Mouse (Mus musculus): ENCODE results near the gene Evi2b. TPM values are rescaled to one million over a fixed set of nuclear protein-coding genes. Genes with fewer than 3 reads are reported as not detected.

The Evi2b gene
- polyA plus RNA-seq, 1 experiment: 95.6 TPM

GRCm38 (mm10) chr11:79527015-79527738 is 3.6 kb upstream of the Evi2b start:
- H3K27ac ChIP-seq (ENCODE audit: control insufficient read depth, insufficient read depth, low read length): peak overlapping the region; percentile 77
- H3K36me3 ChIP-seq (ENCODE audit: control insufficient read depth, insufficient read depth, low read length): no peaks in the 10 kb centered on the region
- no peak for TF ChIP-seq CTCF (IDR thresholded peaks at IDR 0.05; ENCODE audit: borderline replicate concordance, control insufficient read depth, extremely low read depth, insufficient read depth, low read length, poor library complexity)
- no peak for TF ChIP-seq POLR2A (IDR thresholded peaks at IDR 0.05; ENCODE audit: control insufficient read depth, extremely low read depth, insufficient read depth, low read length, poor library complexity)
- H3K4me3 ChIP-seq (ENCODE audit: control insufficient read depth, insufficient read depth, low read length): no peak overlapping the region
- H3K27me3 ChIP-seq (ENCODE audit: control insufficient read depth, insufficient read depth, low read length): no peaks in the 10 kb centered on the region
- H3K4me1 ChIP-seq (replicated peaks; ENCODE audit: control insufficient read depth, insufficient read depth, low read length): peaks cover 30% of the 10 kb centered on the region
- DNase-seq: no peak
- 24% methylated on average over 15 of the region's 15 CpGs for WGBS

- no peak overlapping the region for H3K27ac ChIP-seq (ENCODE audit: control insufficient read depth, insufficient read depth, low read length)
Observed at GRCm38 (mm10) chr11:79526549-79526948, 3.0 kb upstream of the Evi2b start.

GRCm38 (mm10) chr11:79524310-79524575 is 681 bp upstream of the Evi2b start:
- no peaks in the 10 kb centered on the region for H3K36me3 ChIP-seq (ENCODE audit: control insufficient read depth, insufficient read depth, low read length)
- no peak overlapping the region for H3K4me3 ChIP-seq (ENCODE audit: control insufficient read depth, insufficient read depth, low read length)
- peaks cover 28% of the 10 kb centered on the region for H3K4me1 ChIP-seq (replicated peaks; ENCODE audit: control insufficient read depth, insufficient read depth, low read length)
- 7% methylated on average over 1 of the region's 1 CpGs for WGBS
- peak overlapping the region; percentile 56 for H3K27ac ChIP-seq (ENCODE audit: control insufficient read depth, insufficient read depth, low read length)
- TF ChIP-seq POLR2A (IDR thresholded peaks at IDR 0.05; ENCODE audit: control insufficient read depth, extremely low read depth, insufficient read depth, low read length, poor library complexity) (no peak), CTCF (IDR thresholded peaks at IDR 0.05; ENCODE audit: borderline replicate concordance, control insufficient read depth, extremely low read depth, insufficient read depth, low read length, poor library complexity) (no peak)
- DNase-seq: no peak
- H3K27me3 ChIP-seq (ENCODE audit: control insufficient read depth, insufficient read depth, low read length): no peaks in the 10 kb centered on the region

More at GRCm38 (mm10) chr11:79526549-79526948, 3.0 kb upstream of the Evi2b start:
- no peak for TF ChIP-seq CTCF (IDR thresholded peaks at IDR 0.05; ENCODE audit: borderline replicate concordance, control insufficient read depth, extremely low read depth, insufficient read depth, low read length, poor library complexity)
- no peak for TF ChIP-seq POLR2A (IDR thresholded peaks at IDR 0.05; ENCODE audit: control insufficient read depth, extremely low read depth, insufficient read depth, low read length, poor library complexity)
- Histone ChIP-seq H3K27me3 (ENCODE audit: control insufficient read depth, insufficient read depth, low read length) (no peaks in the 10 kb centered on the region), H3K4me3 (ENCODE audit: control insufficient read depth, insufficient read depth, low read length) (no peak overlapping the region), H3K4me1 (replicated peaks; ENCODE audit: control insufficient read depth, insufficient read depth, low read length) (peaks cover 33% of the 10 kb centered on the region), H3K36me3 (ENCODE audit: control insufficient read depth, insufficient read depth, low read length) (no peaks in the 10 kb centered on the region)
- WGBS: 92% methylated on average over 3 of the region's 3 CpGs
- DNase-seq: no peak

GRCm38 (mm10) chr11:79522944-79523343 is 618 bp downstream of the Evi2b start:
- Histone ChIP-seq H3K4me1 (replicated peaks; ENCODE audit: control insufficient read depth, insufficient read depth, low read length) (peaks cover 24% of the 10 kb centered on the region), H3K36me3 (ENCODE audit: control insufficient read depth, insufficient read depth, low read length) (no peaks in the 10 kb centered on the region), H3K27me3 (ENCODE audit: control insufficient read depth, insufficient read depth, low read length) (no peaks in the 10 kb centered on the region), H3K4me3 (ENCODE audit: control insufficient read depth, insufficient read depth, low read length) (no peak overlapping the region), H3K27ac (ENCODE audit: control insufficient read depth, insufficient read depth, low read length) (peak overlapping the region; percentile 70; the same call in 1 of the 2 replicates)
- WGBS: 4% methylated on average over 1 of the region's 1 CpGs
- no peak for DNase-seq
- TF ChIP-seq POLR2A (IDR thresholded peaks at IDR 0.05; ENCODE audit: control insufficient read depth, extremely low read depth, insufficient read depth, low read length, poor library complexity) (no peak), CTCF (IDR thresholded peaks at IDR 0.05; ENCODE audit: borderline replicate concordance, control insufficient read depth, extremely low read depth, insufficient read depth, low read length, poor library complexity) (no peak)

- Histone ChIP-seq H3K27ac (ENCODE audit: control insufficient read depth, insufficient read depth, low read length) (peak overlapping the region; percentile 68; the same call in 1 of the 2 replicates), H3K27me3 (ENCODE audit: control insufficient read depth, insufficient read depth, low read length) (no peaks in the 10 kb centered on the region), H3K4me3 (ENCODE audit: control insufficient read depth, insufficient read depth, low read length) (0 out of 2 replicates have a peak overlapping the region, but pooled peaks have one; percentile 11), H3K36me3 (ENCODE audit: control insufficient read depth, insufficient read depth, low read length) (no peaks in the 10 kb centered on the region), H3K4me1 (replicated peaks; ENCODE audit: control insufficient read depth, insufficient read depth, low read length) (peaks cover 16% of the 10 kb centered on the region)
- TF ChIP-seq POLR2A (IDR thresholded peaks at IDR 0.05; ENCODE audit: control insufficient read depth, extremely low read depth, insufficient read depth, low read length, poor library complexity) (no peak), CTCF (IDR thresholded peaks at IDR 0.05; ENCODE audit: borderline replicate concordance, control insufficient read depth, extremely low read depth, insufficient read depth, low read length, poor library complexity) (no peak)
- no peak for DNase-seq
Observed at GRCm38 (mm10) chr11:79521930-79522329, 1.6 kb downstream of the Evi2b start.

GRCm38 (mm10) chr11:79520772-79521171 is 2.8 kb downstream of the Evi2b start:
- Histone ChIP-seq H3K36me3 (ENCODE audit: control insufficient read depth, insufficient read depth, low read length) (peaks cover 7% of the 10 kb centered on the region), H3K27ac (ENCODE audit: control insufficient read depth, insufficient read depth, low read length) (no peak overlapping the region), H3K27me3 (ENCODE audit: control insufficient read depth, insufficient read depth, low read length) (no peaks in the 10 kb centered on the region), H3K4me1 (replicated peaks; ENCODE audit: control insufficient read depth, insufficient read depth, low read length) (peaks cover 14% of the 10 kb centered on the region), H3K4me3 (ENCODE audit: control insufficient read depth, insufficient read depth, low read length) (no peak overlapping the region)
- DNase-seq: no peak
- TF ChIP-seq POLR2A (IDR thresholded peaks at IDR 0.05; ENCODE audit: control insufficient read depth, extremely low read depth, insufficient read depth, low read length, poor library complexity): no peak
- TF ChIP-seq CTCF (IDR thresholded peaks at IDR 0.05; ENCODE audit: borderline replicate concordance, control insufficient read depth, extremely low read depth, insufficient read depth, low read length, poor library complexity): no peak

All from thymus, adult 2 months (tissue).